Mouse (Mus musculus): ENCODE results near the gene Rdh1.

Rdh1 gene

GRCm38 (mm10) chr10:127759181-127760110 lies at the start of gene Rdh1, which contains the start of gene Rdh16f1:
Gene Rdh1 (plus strand): TSS chr10:127759721.
Gene Rdh16f1 (plus strand): TSS chr10:127759787.
- DNase-seq (ENCODE audit: low spot score in 2 of 2): no peak

GRCm38 (mm10) chr10:127710331-127710730 lies 49.2 kb upstream of the Rdh1 start:
- DNase-seq (ENCODE audit: low spot score in 2 of 2): no peak

DNA sequence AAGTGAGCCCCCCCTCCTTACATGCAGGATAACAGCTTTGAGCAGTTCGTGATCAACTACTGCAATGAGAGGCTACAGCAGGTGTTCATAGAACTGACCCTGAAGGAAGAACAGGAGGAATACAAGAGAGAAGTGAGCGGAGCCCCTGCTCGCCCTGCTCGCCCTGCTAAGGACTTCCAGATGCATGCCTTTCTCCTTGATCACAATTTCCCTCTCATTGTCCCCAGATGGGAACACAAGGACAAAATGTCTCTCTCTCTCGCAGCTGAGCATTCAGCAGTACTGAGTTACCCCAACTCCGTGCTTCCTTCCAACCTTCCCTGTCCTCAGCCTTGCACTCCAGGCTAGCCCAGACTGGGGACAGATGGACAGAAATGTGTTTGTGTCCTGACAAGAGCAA lies 46.8 kb upstream of the Rdh1 start:
- no peak for DNase-seq (ENCODE audit: low spot score in 2 of 2)

DNA sequence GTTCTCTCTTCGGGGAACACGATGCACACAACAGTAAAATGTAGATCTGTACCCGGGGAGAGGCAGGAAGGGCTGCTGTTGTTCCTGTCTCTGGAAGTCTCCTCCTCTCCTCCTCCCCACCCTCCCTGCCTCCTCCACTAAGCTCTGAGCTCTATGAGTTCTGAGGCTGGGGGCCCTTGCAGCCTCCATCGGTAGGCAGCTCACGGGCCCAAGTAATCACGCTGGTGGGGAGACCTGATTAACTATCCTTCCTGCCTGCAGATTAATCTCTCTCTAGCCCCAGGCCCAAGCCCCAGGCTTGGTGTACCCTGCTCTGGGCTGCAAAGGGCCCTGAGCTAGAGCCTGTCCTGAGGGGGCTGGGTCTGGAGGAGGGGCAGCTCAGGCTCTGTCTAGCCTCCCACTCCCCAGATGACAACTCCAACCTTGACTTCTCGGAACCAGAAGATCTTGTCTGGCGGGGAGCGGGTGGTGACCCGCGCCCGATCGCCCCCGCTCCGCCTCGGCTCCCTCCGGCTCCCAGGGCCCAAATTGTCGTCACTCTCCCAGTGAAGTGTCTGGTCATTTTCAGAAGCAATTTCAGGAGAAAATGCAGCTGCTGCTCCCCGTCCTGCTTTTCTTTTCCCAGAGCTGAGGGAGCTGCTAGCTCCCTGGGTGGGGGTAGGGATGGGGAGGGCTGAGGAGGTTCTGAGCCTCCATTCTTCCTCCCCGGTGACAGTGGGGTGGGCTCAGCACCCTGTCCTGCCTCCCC lies 37.7 kb upstream of the Rdh1 start:
- DNase-seq (ENCODE audit: low spot score in 2 of 2): no peak

DNA sequence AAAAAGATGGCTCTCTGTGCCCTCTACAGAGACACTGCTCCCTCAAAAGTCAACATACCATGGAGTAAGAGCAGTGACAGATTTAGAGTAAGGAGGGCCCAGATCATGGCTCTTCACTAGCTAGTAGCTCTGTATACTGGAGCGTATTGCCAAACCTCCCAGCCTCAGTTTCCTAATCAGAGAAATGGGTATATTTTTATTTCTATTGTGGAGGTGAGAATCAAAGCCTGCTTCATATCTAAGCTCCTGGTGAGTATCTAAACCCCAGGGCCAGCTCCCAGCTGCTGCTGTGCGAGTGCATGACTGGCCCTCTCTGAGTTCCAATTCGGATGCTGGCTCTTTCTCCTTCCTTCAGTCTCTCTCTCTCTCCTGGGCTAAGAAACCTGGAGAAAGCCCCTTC lies 35.3 kb upstream of the Rdh1 start, which contains the start of gene Tac2:
Gene Tac2, plus strand, starts transcription at position 301 of the 400 bp plus-strand sequence.
- no peak for DNase-seq (ENCODE audit: low spot score in 2 of 2)

- no peak for DNase-seq (ENCODE audit: low spot score in 2 of 2)
Measured at GRCm38 (mm10) chr10:127725136-127725535, 34.4 kb upstream of the Rdh1 start.

- peak; percentile 49 to 59 for DNase-seq (ENCODE audit: low spot score in 2 of 2)
Measured at GRCm38 (mm10) chr10:127728437-127728836, 31.1 kb upstream of the Rdh1 start.

DNA sequence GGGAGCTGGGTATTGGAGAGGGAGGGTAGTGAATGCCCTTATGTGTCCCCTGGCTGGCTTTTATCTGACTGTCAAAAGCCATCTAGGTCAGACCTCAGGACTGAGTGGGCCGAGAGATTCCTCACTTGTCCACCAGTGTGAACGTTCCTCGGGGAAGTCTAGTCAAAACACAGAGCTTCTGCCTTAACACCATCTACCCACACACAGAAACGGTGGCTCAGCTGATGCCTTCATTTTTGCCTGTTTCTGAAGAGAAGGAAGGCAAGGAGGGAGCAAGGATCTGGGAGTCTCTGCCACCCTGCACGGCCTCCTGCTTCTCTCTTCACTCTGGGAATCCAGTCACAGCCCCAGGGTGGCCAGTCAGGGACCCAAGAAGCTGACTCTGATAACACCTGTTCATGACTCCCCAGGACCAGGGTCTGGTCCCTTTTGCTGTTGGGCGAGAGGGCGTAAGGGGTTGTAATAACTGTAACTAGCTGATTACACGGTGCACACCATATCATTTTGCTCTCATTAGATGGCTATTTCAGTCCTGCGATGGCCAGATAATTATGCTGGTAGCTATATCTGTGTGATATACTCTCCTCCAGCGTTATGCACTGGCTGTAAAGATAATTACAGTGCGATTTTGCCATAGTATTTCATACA lies 29.1 kb upstream of the Rdh1 start:
- DNase-seq (ENCODE audit: low spot score in 2 of 2): no peak

GRCm38 (mm10) chr10:127730933-127731310 lies 28.6 kb upstream of the Rdh1 start:
- DNase-seq (ENCODE audit: low spot score in 2 of 2): no peak

DNA sequence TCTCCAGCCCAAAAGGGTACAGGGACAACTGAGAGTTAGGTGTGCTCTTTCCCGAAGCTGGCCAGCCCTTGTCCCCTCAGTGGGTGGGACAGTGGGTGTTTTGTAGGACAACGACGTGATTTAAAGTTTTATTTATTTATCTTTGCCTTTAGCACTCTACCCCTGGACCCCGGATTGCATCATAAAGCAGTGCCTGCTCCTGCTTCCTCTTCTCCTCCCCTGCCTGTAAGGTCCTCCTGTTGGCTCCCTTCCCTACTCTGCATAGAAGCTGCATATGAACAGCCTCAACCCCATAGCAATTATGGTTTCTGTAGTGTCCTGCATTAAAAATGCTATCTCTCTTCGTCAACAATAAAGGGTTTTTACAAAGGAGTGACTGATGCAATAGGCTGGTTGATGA lies 28.1 kb upstream of the Rdh1 start:
- DNase-seq (ENCODE audit: low spot score in 2 of 2): no peak

- DNase-seq (ENCODE audit: low spot score in 2 of 2): no peak
Measured at GRCm38 (mm10) chr10:127734434-127734833, 25.1 kb upstream of the Rdh1 start.

DNA sequence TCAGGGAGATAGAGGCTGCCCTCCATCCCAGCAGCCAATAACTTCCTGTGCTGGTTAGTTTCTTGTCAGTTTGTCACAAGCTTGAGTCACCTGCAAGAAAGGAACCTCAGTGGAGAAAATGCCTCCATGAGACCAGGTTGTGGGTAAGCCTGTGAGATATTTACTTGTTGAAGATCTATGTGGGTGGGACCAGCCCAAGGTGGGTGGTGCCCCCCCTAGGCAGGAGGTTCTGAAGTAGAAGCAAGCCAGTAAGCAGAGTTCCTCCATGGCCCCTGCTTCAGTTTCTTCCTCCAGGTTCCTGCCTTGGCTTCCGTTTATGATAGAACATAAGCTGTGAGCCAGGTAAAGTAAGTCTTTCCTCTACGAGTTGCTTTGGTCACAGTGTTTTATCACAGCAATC lies 23.3 kb upstream of the Rdh1 start:
- no peak for DNase-seq (ENCODE audit: low spot score in 2 of 2)

DNA sequence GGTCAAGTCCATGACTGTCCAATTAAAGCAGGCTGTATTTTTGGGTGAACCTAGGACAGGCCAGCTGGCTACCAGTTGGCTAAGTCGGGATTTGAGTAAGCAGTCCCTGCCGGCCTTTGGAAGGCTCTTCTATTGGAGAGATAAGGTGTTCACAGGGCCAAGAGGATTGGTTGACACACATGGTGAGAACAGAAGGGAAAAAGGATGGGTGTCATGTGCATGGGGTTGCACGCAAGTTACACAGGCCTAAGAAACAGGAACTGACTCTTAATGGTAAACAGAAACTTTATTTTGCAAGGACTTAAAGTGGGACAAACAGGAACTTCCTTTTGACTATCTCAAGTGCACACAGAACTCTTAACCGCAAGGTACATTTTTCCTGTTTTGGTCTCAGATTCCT lies 22.6 kb upstream of the Rdh1 start:
- no peak for DNase-seq (ENCODE audit: low spot score in 2 of 2)

DNA sequence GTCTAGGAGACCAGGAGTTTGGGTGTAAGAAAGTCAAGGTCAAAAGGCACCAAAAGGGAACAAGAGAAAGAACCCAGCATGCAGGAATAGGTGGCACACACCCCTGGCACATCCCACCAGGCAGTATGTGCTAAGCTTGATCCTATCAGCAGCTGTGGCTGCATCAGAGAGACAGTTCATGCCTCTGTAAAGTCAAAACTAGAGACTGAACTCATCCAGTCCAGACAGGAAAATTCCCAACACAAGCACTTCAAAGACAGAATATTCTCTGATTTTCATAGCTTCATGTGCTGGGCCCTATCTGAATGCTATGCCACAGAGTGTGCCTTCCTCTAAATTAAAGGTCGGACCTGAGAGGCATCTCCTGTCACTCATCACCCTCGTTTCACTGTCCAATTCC lies 22.0 kb upstream of the Rdh1 start:
- no peak for DNase-seq (ENCODE audit: low spot score in 2 of 2)

DNA sequence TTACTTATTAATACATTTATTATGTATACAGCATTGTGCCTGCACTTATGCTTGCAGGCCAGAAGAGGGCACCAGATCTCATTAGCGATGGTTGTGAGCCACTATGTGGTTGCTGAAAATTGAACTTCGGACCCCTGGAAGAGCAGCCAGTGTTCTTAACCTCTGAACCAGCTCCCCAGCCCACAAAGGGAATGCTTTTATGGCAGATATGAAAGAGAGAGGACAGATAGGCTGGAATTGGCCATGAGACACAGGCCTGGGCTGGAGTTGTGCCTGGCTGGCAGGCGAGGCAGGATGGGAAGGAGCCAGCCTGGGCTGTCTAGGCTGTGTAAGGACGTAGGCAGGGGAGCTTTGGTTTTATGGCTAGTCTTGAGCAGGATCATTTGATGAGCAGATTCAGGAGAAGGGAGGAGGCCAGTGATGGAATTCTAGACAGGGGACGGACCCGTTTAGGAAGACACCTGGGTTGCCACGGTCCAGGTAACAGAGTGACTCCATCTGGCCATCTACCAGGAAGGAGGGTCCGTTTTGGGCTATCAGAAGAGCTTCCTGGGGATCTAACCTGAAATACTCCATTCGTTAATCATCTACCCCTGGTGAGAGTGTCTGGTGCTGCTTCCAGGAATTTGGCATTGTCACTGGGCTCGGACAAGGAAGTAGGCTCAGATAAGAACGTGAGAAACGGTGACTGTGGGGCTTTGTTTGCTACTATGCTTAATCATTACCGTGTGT lies 21.2 kb upstream of the Rdh1 start:
- DNase-seq (ENCODE audit: low spot score in 2 of 2): no peak

DNA sequence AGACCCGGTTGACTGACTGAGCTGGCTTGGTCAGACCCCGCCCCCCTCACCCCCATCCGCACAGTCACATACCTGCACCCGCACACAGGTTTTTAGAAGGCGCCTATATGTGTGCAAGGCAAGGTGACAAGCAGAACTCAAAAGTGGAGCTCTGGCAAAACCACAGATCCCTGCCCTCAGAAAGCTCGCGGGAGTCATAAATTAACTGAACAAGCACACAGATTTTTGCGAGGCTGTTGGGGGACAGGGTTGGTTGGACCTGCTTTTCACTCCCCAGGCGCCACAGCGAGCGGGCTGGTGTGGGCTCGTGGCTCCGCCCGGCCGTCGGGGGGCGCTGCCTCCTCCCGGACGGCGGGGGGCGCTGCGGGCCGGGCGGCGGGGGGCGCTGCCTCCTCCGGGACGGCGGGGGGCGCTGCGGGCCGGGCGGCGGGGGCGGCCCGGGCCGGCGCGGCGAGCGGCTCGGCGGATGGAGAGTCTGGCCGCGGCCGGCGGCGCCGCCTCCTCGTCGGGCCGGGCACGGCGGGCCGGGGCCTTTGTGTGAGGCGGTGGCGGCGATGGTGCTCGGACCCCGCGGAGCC lies 20.3 kb upstream of the Rdh1 start, which contains the start of gene Zbtb39:
Gene Zbtb39, plus strand, starts transcription at position 456 of the 578 bp plus-strand sequence.
- peak; percentile 78 to 82 for DNase-seq (ENCODE audit: low spot score in 2 of 2)

DNA sequence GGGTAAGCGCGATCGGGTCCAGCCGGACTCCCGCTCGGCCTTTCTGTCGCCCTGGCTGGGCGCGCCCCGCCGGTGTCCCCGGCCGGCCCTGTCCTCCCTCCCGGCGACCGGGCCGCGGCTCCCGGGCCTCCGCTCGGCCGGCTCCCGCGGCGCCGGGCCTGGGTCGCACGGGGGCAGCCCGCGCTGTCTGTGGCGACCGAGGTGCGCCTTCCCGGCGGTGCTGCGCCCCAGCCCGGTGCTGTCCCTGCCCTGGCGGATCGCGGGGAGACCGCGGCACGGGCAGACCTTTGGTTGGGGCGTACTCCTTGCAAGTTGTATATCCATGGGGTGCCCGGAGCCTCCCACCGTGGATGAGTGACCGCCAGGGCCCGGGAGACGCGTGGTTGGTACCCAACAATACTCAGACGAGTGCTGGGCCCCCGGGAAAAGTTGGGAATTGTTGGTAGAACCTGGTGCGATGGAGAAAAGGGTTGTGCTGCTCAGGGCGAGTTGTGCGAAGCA lies 19.8 kb upstream of the Rdh1 start:
- DNase-seq (ENCODE audit: low spot score in 2 of 2): no peak

DNA sequence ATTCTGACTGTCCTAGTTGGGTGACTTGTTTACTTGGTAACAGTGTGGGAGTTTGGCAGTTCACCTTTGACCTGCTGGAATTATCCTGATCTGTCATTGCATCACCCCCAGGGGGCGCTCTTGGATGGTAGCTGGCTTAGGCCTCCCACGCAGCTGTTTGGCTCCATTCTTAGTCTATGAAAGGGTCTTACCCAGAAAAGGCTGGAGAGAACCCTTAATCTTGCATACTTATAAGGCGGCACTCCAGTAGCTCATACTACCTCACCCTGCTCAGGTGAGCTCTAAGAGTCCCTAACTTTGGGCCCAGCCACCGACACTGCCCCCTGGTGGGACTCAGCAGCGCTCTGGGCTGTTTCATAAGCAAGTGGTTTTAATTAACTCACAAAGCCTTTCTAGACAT lies 14.9 kb upstream of the Rdh1 start:
- no peak for DNase-seq (ENCODE audit: low spot score in 2 of 2)

DNA sequence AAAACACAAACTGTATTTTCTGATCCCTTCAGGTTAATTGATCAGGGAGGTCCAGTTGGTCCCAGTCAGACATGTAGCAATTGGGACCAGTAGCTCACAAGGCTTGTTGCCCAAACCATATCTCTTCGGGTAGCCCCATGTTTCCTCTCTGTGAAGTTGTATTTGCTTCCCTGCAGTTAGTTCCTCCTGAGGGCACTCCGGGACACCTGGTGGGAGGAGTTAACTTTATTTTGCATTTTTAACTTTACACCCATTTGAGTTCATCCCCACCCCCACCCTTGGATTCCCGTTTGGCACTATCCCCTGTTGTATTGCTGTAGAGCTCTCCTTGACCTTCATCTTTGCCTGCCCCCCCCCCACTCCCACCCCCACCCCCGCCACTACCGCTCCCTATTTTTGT lies 13.6 kb upstream of the Rdh1 start:
- DNase-seq (ENCODE audit: low spot score in 2 of 2): no peak

DNA sequence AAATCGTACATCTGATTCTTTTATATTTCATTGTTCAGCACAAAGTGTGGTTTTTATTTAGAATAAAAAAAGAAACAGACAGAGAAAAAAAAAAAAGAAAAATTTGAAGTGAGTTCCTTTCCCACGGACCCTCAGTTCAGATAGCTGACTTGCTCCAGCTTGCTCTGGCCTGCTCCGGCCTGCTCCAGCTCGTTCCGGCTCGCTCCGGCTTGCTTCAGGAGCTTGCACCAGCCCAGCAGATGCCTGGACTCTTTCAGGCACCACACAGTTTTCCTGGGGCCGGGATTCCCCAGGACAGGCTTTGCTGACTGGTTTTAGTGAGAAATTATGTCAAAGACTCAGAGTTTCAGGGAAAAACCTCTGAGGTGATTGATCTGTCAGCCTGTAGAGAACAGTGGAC lies 12.3 kb upstream of the Rdh1 start:
- DNase-seq (ENCODE audit: low spot score in 2 of 2): no peak

Data from right cerebral cortex, postnatal 10 days (tissue).